Mouse (Mus musculus) intestine, postnatal 0 days (tissue): ENCODE measurements around the gene Dennd2c. TPM values are rescaled to one million over a fixed set of nuclear protein-coding genes. Genes with fewer than 3 reads are reported as not detected.

ENCODE experiments used
- ATAC-seq: fragments of 200-750 bp; cut with Nextera tagmentation; 2 replicates; pipeline ENCODE4 v1.8.0; 2017; ENCODE audit warnings: mild to moderate bottlenecking, moderate TSS enrichment, moderate library complexity
- H3K27ac ChIP-seq: fragments of 300-500 bp; sonication (generic); 2 replicates; pipeline ENCODE4 v1.5.1; 2014; ENCODE audit warnings: mild to moderate bottlenecking, low read depth, low read length, moderate library complexity
- H3K27me3 ChIP-seq: fragments of 300-500 bp; sonication (generic); replicated peaks from 2 replicates; pipeline ENCODE4 v1.6.1; 2014; ENCODE audit warnings: low read length, mixed read lengths; ENCODE audit not compliant: control insufficient read depth, insufficient read depth
- H3K36me3 ChIP-seq: fragments of 300-500 bp; sonication (generic); 2 replicates; pipeline ENCODE4 v1.6.1; 2014; ENCODE audit warnings: mild to moderate bottlenecking, moderate library complexity; ENCODE audit not compliant: control insufficient read depth, insufficient read depth
- H3K4me1 ChIP-seq: fragments of 300-500 bp; sonication (generic); replicated peaks from 2 replicates; pipeline ENCODE4 v1.6.1; 2014; ENCODE audit warnings: antibody characterized with exemption, low read length, mixed read lengths; ENCODE audit not compliant: control insufficient read depth, insufficient read depth
- H3K4me2 ChIP-seq: fragments of 300-500 bp; sonication (generic); replicated peaks from 2 replicates; pipeline ENCODE4 v1.6.1; 2014; ENCODE audit warnings: low read depth, mild to moderate bottlenecking, moderate library complexity
- H3K4me3 ChIP-seq: fragments of 300-500 bp; sonication (generic); 2 replicates; pipeline ENCODE4 v1.5.1; 2014; ENCODE audit warnings: low read depth, low read length
- H3K9ac ChIP-seq: fragments of 300-500 bp; sonication (generic); 2 replicates; pipeline ENCODE4 v1.6.1; 2014; ENCODE audit warnings: mild to moderate bottlenecking, low read depth, low read length
- H3K9me3 ChIP-seq: fragments of 300-500 bp; sonication (generic); 2 replicates; pipeline ENCODE4 v1.6.1; 2016; ENCODE audit warnings: mixed run types; ENCODE audit not compliant: control insufficient read depth
- CTCF ChIP-seq: sonication (generic); IDR thresholded peaks from 2 replicates; pipeline ENCODE4 v1.5.1; 2016; ENCODE audit warnings: low read depth, mild to moderate bottlenecking, control low read depth, antibody characterized with exemption, moderate library complexity
- WGBS: fragments of 180-500 bp; shearing (Covaris S2); extraction: QIAGEN DNeasy Blood & Tissue Kit; methylation state at CpG from one replicate; pipeline ENCODE4 v1.1.7; 2014; 5-methylcytosine and 5-hydroxymethylcytosine counted together
- polyA plus RNA-seq: library from polyadenylated mRNA; unstranded; fragments of >200 nt; fragmentation: Nextera tagmentation; extraction: Ambion mirVana; gene quantifications from 2 replicates; pipeline ENCODE4 v1.2.1, GENCODE M21; 2015

Gene Dennd2c
- polyA plus RNA-seq, 1 experiment from 2014 or later = 0.96 TPM

GRCm38 (mm10) chr3:103100735-103101134, 1.7 kb upstream of the Dennd2c start:
- H3K36me3 ChIP-seq = no peaks in the 10 kb centered on the region

DNA sequence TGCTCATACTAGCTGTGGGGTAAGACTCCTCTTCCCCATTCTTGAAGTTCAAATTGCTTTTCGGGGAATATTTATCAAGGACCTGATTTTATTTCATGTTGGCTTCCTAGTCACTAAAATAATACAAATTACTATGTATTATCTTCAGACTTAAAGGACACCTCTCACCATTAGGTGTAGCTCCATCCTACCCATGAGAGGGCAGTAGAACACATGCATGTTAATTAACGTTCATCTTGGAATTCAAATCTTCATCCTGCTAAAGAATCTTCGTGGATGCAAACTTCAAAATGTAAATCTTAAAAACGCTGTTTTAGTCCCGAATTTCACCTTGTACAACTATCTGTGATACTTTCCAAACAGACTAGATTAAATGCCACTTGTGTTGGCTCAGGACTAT, 1.2 kb upstream of the Dennd2c start:
- H3K36me3 ChIP-seq = no peaks in the 10 kb centered on the region
- H3K9ac ChIP-seq = no peak overlapping the region
- WGBS = 56% methylated on average over 5 of the region's 5 CpGs
- TF ChIP-seq CTCF = peak; percentile 39
- no peak overlapping the region for H3K4me3 ChIP-seq
- H3K27me3 ChIP-seq = no peaks in the 10 kb centered on the region
- no peak overlapping the region for H3K27ac ChIP-seq
- 0 out of 2 replicates have a peak, but pooled peaks cover 4% of the 10 kb centered on the region for H3K4me1 ChIP-seq
- no peak overlapping the region for H3K4me2 ChIP-seq
- no peaks in the 10 kb centered on the region for H3K9me3 ChIP-seq
- no peak for ATAC-seq

More at GRCm38 (mm10) chr3:103100735-103101134, 1.7 kb upstream of the Dennd2c start:
- Histone ChIP-seq H3K4me1 (0 out of 2 replicates have a peak, but pooled peaks cover 4% of the 10 kb centered on the region), H3K9me3 (no peaks in the 10 kb centered on the region), H3K27ac (no peak overlapping the region), H3K4me2 (no peak overlapping the region), H3K4me3 (no peak overlapping the region), H3K9ac (no peak overlapping the region), H3K27me3 (no peaks in the 10 kb centered on the region)
- ATAC-seq = no peak
- 47% methylated on average over 2 of the region's 2 CpGs for WGBS
- peak; percentile 54 for TF ChIP-seq CTCF

DNA sequence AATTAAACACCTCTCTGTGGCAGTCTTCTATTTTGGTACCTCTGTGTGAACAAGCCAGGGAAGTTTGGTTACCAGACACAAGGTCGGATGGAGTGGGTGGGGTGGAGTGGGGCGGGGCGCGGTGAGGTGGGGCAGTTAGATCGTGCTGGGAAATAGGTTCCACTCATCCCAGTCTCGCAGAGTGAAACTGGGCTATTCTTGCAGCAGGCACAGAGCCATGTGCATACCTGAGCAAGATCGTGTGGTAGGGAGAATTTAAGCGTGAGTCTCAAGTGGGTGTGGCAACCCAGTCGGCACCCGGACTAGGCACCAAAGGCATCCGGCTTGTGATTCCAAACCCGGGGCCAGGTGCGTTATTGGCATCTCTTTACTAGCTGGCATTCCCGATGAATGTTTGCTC, 495 bp upstream of the Dennd2c start:
- Histone ChIP-seq H3K36me3 (no peaks in the 10 kb centered on the region), H3K27me3 (no peaks in the 10 kb centered on the region), H3K27ac (no peak overlapping the region), H3K9ac (no peak overlapping the region), H3K4me3 (peak overlapping the region; percentile 55), H3K4me1 (0 out of 2 replicates have a peak, but pooled peaks cover 4% of the 10 kb centered on the region), H3K9me3 (no peaks in the 10 kb centered on the region), H3K4me2 (peak overlapping the region; percentile 91)
- under 1% methylated on average over 14 of the region's 14 CpGs for WGBS
- ATAC-seq = peak; percentile 22; the same call in 1 of the 2 replicates
- no peak for TF ChIP-seq CTCF

GRCm38 (mm10) chr3:103107565-103108240, 5.3 kb downstream of the Dennd2c start:
- Histone ChIP-seq H3K4me1 (no peaks in the 10 kb centered on the region), H3K4me3 (no peak overlapping the region), H3K36me3 (no peaks in the 10 kb centered on the region), H3K27me3 (no peaks in the 10 kb centered on the region), H3K4me2 (no peak overlapping the region), H3K9ac (no peak overlapping the region), H3K27ac (no peak overlapping the region), H3K9me3 (no peaks in the 10 kb centered on the region)
- ATAC-seq = no peak
- 81% methylated on average over 7 of the region's 7 CpGs for WGBS
- no peak for TF ChIP-seq CTCF

DNA sequence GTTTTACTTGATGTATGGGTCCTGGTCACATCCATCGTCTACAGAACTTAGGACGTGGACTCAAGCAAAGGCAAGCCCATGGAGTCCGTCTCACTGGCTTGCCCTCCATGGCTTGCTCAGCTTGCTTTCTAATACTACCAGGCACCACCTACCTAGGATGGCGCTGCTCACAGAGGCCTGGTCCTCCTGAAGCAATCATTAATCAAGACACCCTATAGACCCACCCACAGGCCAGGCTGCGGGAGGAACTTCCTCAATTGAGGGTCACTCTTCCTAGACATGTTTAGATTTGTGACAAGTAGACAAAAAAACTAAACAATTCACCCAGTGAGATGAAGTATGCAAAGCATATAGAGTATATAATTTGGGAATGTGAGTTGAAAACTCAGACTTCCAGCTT, 9.8 kb downstream of the Dennd2c start:
- H3K27ac ChIP-seq = no peak overlapping the region
- no peaks in the 10 kb centered on the region for H3K27me3 ChIP-seq
- H3K4me1 ChIP-seq = no peaks in the 10 kb centered on the region
- H3K9ac ChIP-seq = no peak overlapping the region
- WGBS = 51% methylated on average over 5 of the region's 5 CpGs
- no peak for ATAC-seq
- H3K4me2 ChIP-seq = no peak overlapping the region
- H3K4me3 ChIP-seq = no peak overlapping the region
- H3K36me3 ChIP-seq = no peaks in the 10 kb centered on the region
- TF ChIP-seq CTCF = no peak
- H3K9me3 ChIP-seq = no peaks in the 10 kb centered on the region

DNA sequence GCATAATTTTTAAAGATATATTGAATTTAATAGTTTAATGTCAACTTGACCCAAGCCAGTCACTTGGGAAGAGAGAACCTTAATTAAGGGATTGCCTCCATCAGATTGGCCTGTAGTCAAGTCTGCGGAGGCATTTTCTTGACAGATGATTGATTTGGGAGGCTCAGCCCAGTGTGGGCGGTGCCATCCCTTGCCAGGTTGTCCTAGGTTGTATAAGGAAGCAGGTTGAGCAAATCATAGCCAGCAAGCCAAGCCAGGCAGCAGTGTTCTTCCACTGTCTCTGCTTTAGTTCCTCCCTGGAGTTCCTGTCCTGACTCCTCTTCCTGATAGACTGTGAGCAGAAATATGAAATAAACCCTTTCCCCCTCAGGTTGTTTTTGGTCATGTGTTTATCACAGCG, 21.2 kb downstream of the Dennd2c start:
- Histone ChIP-seq H3K4me2 (no peak overlapping the region), H3K4me3 (no peak overlapping the region), H3K27me3 (no peaks in the 10 kb centered on the region), H3K36me3 (no peaks in the 10 kb centered on the region), H3K9ac (no peak overlapping the region), H3K4me1 (0 out of 2 replicates have a peak, but pooled peaks cover 3% of the 10 kb centered on the region), H3K27ac (no peak overlapping the region), H3K9me3 (no peaks in the 10 kb centered on the region)
- TF ChIP-seq CTCF = no peak
- no peak for ATAC-seq
- 87% methylated on average over 3 of the region's 3 CpGs for WGBS
